Mouse (Mus musculus): ENCODE measurements around the gene Ahdc1. TPM values are rescaled to one million over a fixed set of nuclear protein-coding genes. Genes with fewer than 3 reads are reported as not detected.

The Ahdc1 gene
- polyA plus RNA-seq, 2 experiments: 0.53 to 1.3 TPM

GRCm38 (mm10) chr4:132988581-132989355 lies 22.3 kb upstream of the Ahdc1 start:
- Histone ChIP-seq H3K4me2 (ENCODE audit: low read depth) (no peak overlapping the region), H3K4me3 (ENCODE audit: insufficient read depth in 1 of 2, low read depth in 2 of 2, low read length in 2 of 2) (no peak overlapping the region), H3K27ac (no peak overlapping the region), H3K4me1 (replicated peaks; ENCODE audit: control insufficient read depth in 2 of 2, insufficient read depth in 2 of 2, low read length in 1 of 2) (peaks cover 0 to under 1% of the 10 kb centered on the region in 2 experiments; a peak in 1 of 4 replicates), H3K9ac (replicated peaks) (no peak overlapping the region), H3K36me3 (replicated peaks; ENCODE audit: control insufficient read depth, insufficient read depth, low read depth) (no peaks in the 10 kb centered on the region), H3K9me3 (ENCODE audit: control insufficient read depth, low read length) (no peaks in the 10 kb centered on the region), H3K27me3 (ENCODE audit: control insufficient read depth, insufficient read depth, low read length) (no peaks in the 10 kb centered on the region)
- ATAC-seq (ENCODE audit: insufficient read depth) (no peak), DNase-seq (ENCODE audit: low read depth in 3 of 3, low spot score in 3 of 3) (no peak)
- WGBS (ENCODE audit: insufficient replicate concordance): 70% methylated on average over 6 of the region's 6 CpGs
- TF ChIP-seq CTCF (IDR thresholded peaks at IDR 0.05; ENCODE audit: low read depth) (no peak), EP300 (IDR thresholded peaks at IDR 0.05; ENCODE audit: low read depth) (no peak)

GRCm38 (mm10) chr4:132993553-132993952 lies 17.5 kb upstream of the Ahdc1 start:
- no peak overlapping the region for H3K9ac ChIP-seq (replicated peaks)
- H3K27me3 ChIP-seq (ENCODE audit: control insufficient read depth, insufficient read depth, low read length): no peaks in the 10 kb centered on the region
- DNase-seq (ENCODE audit: low read depth in 3 of 3, low spot score in 3 of 3) (no peak), ATAC-seq (ENCODE audit: insufficient read depth) (no peak)
- WGBS (ENCODE audit: insufficient replicate concordance): 40% methylated on average over 4 of the region's 4 CpGs
- H3K4me2 ChIP-seq (ENCODE audit: low read depth): no peak overlapping the region
- H3K4me1 ChIP-seq (replicated peaks; ENCODE audit: control insufficient read depth in 2 of 2, insufficient read depth in 2 of 2, low read length in 1 of 2): no peaks in the 10 kb centered on the region
- H3K4me3 ChIP-seq (ENCODE audit: insufficient read depth in 1 of 2, low read depth in 2 of 2, low read length in 2 of 2): no peak overlapping the region
- no peaks in the 10 kb centered on the region for H3K36me3 ChIP-seq (replicated peaks; ENCODE audit: control insufficient read depth, insufficient read depth, low read depth)
- TF ChIP-seq CTCF (IDR thresholded peaks at IDR 0.05; ENCODE audit: low read depth) (no peak), EP300 (IDR thresholded peaks at IDR 0.05; ENCODE audit: low read depth) (no peak)
- H3K9me3 ChIP-seq (ENCODE audit: control insufficient read depth, low read length): no peaks in the 10 kb centered on the region
- H3K27ac ChIP-seq: no peak overlapping the region

GRCm38 (mm10) chr4:132997469-132998237 lies 13.4 kb upstream of the Ahdc1 start:
- no peak for TF ChIP-seq EP300 (IDR thresholded peaks at IDR 0.05; ENCODE audit: low read depth)
- TF ChIP-seq CTCF (IDR thresholded peaks at IDR 0.05; ENCODE audit: low read depth): 0 out of 2 replicates have a peak, but pooled peaks have one; percentile 8
- 45% methylated on average over 14 of the region's 14 CpGs for WGBS (ENCODE audit: insufficient replicate concordance)
- ATAC-seq (ENCODE audit: insufficient read depth) (no peak), DNase-seq (ENCODE audit: low read depth in 3 of 3, low spot score in 3 of 3) (no peak)
- no peak overlapping the region for H3K9ac ChIP-seq (replicated peaks)
- H3K9me3 ChIP-seq (ENCODE audit: control insufficient read depth, low read length): no peaks in the 10 kb centered on the region
- no peak overlapping the region for H3K27ac ChIP-seq
- H3K4me2 ChIP-seq (ENCODE audit: low read depth): no peak overlapping the region
- no peaks in the 10 kb centered on the region for H3K4me1 ChIP-seq (replicated peaks; ENCODE audit: control insufficient read depth in 2 of 2, insufficient read depth in 2 of 2, low read length in 1 of 2)
- H3K36me3 ChIP-seq (replicated peaks; ENCODE audit: control insufficient read depth, insufficient read depth, low read depth): no peaks in the 10 kb centered on the region
- no peak overlapping the region for H3K4me3 ChIP-seq (ENCODE audit: insufficient read depth in 1 of 2, low read depth in 2 of 2, low read length in 2 of 2)
- H3K27me3 ChIP-seq (ENCODE audit: control insufficient read depth, insufficient read depth, low read length): no peaks in the 10 kb centered on the region

- ATAC-seq (ENCODE audit: insufficient read depth) (no peak), DNase-seq (ENCODE audit: low read depth in 3 of 3, low spot score in 3 of 3) (no peak)
- no peaks in the 10 kb centered on the region for H3K36me3 ChIP-seq (replicated peaks; ENCODE audit: control insufficient read depth, insufficient read depth, low read depth)
- H3K4me2 ChIP-seq (ENCODE audit: low read depth): no peak overlapping the region
- H3K9me3 ChIP-seq (ENCODE audit: control insufficient read depth, low read length): no peaks in the 10 kb centered on the region
- H3K4me1 ChIP-seq (replicated peaks; ENCODE audit: control insufficient read depth in 2 of 2, insufficient read depth in 2 of 2, low read length in 1 of 2): peaks cover under 1 to 10% of the 10 kb centered on the region in 2 experiments
- no peak overlapping the region for H3K27ac ChIP-seq
- WGBS (ENCODE audit: insufficient replicate concordance): 57% methylated on average over 10 of the region's 10 CpGs
- no peak for TF ChIP-seq CTCF (IDR thresholded peaks at IDR 0.05; ENCODE audit: low read depth)
- TF ChIP-seq EP300 (IDR thresholded peaks at IDR 0.05; ENCODE audit: low read depth): no peak
- no peaks in the 10 kb centered on the region for H3K27me3 ChIP-seq (ENCODE audit: control insufficient read depth, insufficient read depth, low read length)
- no peak overlapping the region for H3K9ac ChIP-seq (replicated peaks)
- no peak overlapping the region for H3K4me3 ChIP-seq (ENCODE audit: insufficient read depth in 1 of 2, low read depth in 2 of 2, low read length in 2 of 2)
Measured at GRCm38 (mm10) chr4:133002896-133003295, 8.2 kb upstream of the Ahdc1 start.

Measured in liver, embryonic 14.5 days (tissue).